Mouse (Mus musculus) midbrain, embryonic 10.5 days (tissue): ENCODE measurements at regions not wholly inside any gene's neighbourhood (a gene's known extent, or its start where the extent isn't known, plus 50 kb on each side); places are given as distances from the start of the nearest gene placed in this dataset.

ENCODE experiments used
- DNase-seq: peaks from one replicate; pipeline ENCODE4 v3.0.0-alpha.2; 2017; ENCODE audit warnings: low spot score
- H3K27ac ChIP-seq: fragments of 300-500 bp; sonication (generic); replicated peaks from 2 replicates; pipeline ENCODE4 v1.5.1; 2016; ENCODE audit warnings: mild to moderate bottlenecking
- H3K27me3 ChIP-seq: fragments of 300-500 bp; sonication (generic); 2 replicates; pipeline ENCODE4 v1.6.1; 2016; ENCODE audit warnings: low read depth, mild to moderate bottlenecking; ENCODE audit not compliant: poor library complexity, severe bottlenecking
- H3K36me3 ChIP-seq: fragments of 300-500 bp; sonication (generic); 2 replicates; pipeline ENCODE4 v1.6.1; 2016; ENCODE audit warnings: mild to moderate bottlenecking, moderate library complexity
- H3K4me1 ChIP-seq: fragments of 300-500 bp; sonication (generic); 2 replicates; pipeline ENCODE4 v1.6.1; 2016
- H3K4me3 ChIP-seq: fragments of 300-500 bp; sonication (generic); 2 replicates; pipeline ENCODE4 v1.5.1; 2016; ENCODE audit warnings: mild to moderate bottlenecking, moderate library complexity
- H3K9me3 ChIP-seq: fragments of 300-500 bp; sonication (generic); replicated peaks from 2 replicates; pipeline ENCODE4 v1.6.1; 2016; ENCODE audit warnings: mild to moderate bottlenecking
- WGBS: fragments of 180-500 bp; shearing (Covaris S2); methylation state at CpG from one replicate; pipeline ENCODE4 v1.1.7; 2016; 5-methylcytosine and 5-hydroxymethylcytosine counted together

DNA sequence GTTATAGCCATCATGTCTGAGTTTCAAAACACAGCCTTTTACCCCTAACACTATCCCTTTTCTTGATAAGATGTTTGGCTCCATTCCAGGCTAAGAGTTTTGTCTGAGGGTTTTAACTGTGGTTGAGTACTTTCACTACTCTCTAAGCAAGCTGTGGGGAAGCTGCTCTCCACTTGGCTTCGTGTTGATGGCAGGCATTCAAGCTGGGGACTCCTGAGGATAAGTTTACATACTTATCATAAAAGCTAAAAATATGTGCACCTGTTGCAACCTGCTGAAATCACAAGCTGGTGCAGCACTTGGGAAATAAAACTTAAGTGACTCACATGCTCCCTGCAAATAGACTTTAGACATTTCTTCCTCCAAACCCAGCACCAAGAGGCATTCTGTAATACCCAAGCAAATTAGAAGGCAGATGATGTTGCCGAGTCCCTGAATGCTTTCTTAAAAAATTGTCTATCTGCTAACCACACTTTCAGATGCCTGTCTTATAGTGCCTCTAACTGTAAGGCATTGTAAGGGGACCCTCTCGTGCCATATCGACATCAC, 169.3 kb downstream of the Lnpk start:
- no peaks in the 10 kb centered on the region for H3K27me3 ChIP-seq
- H3K27ac ChIP-seq: no peak overlapping the region
- 86% methylated on average over 4 of the region's 4 CpGs for WGBS
- H3K36me3 ChIP-seq: no peaks in the 10 kb centered on the region
- no peak overlapping the region for H3K4me3 ChIP-seq
- H3K4me1 ChIP-seq: peaks cover 9% of the 10 kb centered on the region; the same call in 1 of the 2 replicates
- no peaks in the 10 kb centered on the region for H3K9me3 ChIP-seq
- DNase-seq: no peak

DNA sequence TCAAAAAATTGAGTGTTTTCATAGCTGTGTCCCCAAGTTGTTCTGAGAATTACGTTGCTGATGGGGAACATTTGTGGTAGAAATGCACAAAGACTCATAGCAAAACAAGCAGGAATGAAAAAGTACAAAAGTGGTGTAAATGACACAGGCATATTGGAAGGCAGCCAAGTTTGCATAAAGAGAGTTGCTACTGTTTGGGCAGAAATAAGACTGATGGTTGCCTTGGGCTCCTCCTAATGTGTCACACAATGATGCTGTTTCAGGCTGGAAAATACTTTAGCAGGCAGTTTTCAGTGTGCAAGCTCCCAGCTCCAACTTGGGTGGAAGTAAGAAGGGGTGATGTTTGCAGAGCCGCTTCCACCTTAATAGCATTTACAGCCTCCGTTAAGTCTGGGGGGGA, 174.7 kb downstream of the Lnpk start:
- no peak overlapping the region for H3K4me3 ChIP-seq
- H3K27ac ChIP-seq: no peak overlapping the region
- no peaks in the 10 kb centered on the region for H3K36me3 ChIP-seq
- H3K4me1 ChIP-seq: peaks cover 9% of the 10 kb centered on the region; the same call in 1 of the 2 replicates
- H3K9me3 ChIP-seq: no peaks in the 10 kb centered on the region
- no peaks in the 10 kb centered on the region for H3K27me3 ChIP-seq
- 80% methylated on average over 3 of the region's 3 CpGs for WGBS
- no peak for DNase-seq

DNA sequence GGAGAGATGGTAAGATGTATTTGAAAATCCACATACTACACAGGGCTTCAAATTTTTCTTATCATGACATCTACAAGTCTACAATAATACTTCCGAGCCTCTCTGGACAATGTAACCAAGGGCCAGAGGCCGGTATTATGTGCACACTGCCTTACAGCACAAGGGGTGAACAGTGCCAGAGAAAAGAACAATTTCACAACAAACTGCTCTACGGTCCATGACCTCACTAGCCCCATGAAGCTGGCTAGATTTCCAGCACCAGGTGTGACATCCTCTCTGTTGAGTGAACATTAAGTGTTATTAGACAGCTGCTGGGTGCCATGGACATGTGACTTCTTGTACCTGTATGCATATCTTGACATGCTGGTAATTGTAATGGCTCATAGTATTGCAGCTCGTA, 188.2 kb downstream of the Lnpk start:
- H3K4me1 ChIP-seq: no peaks in the 10 kb centered on the region
- H3K27me3 ChIP-seq: no peaks in the 10 kb centered on the region
- H3K9me3 ChIP-seq: no peaks in the 10 kb centered on the region
- 92% methylated on average over 4 of the region's 4 CpGs for WGBS
- no peak overlapping the region for H3K4me3 ChIP-seq
- no peak overlapping the region for H3K27ac ChIP-seq
- no peak for DNase-seq
- no peaks in the 10 kb centered on the region for H3K36me3 ChIP-seq

DNA sequence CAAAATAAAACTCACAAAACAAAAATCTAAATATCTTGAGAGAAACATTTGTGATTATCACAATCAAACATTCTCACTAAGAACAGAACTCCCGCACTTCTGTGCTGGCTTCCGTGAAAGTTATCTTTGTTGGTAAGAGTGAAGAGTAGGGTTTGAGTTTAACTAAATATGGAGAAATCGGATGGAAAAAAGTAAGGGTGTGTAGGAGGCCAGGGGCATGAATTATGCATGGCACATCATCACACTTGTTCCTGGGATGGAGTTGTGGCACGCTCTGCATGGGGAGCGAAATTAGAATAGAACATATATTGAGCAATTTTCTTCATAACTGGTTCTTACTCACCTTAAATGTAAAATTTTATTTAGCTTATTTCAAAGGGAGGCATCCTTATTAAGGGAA, 191.2 kb downstream of the Lnpk start:
- Histone ChIP-seq H3K27me3 (no peaks in the 10 kb centered on the region), H3K36me3 (no peaks in the 10 kb centered on the region)
- 91% methylated on average over 5 of the region's 5 CpGs for WGBS

DNA sequence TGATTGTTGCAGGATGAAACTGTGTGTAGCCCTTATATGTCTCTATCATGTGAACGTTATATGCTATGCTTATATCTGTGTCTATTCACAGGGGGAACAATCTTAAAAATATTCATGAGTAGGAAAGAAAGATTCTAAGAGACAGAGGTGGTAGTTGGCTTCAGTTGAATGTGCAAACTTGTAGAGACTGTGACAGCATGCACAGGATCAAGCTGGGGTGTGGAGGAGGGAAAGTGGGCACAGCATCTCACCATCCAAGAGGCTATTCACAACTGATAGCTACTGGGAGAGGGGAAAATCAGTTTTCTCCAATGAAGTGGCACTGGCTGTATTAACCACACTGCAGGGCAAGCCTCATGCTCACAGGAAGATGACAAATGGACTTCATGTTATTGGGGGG, 194.3 kb downstream of the Lnpk start:
- Histone ChIP-seq H3K4me3 (no peak overlapping the region), H3K36me3 (no peaks in the 10 kb centered on the region), H3K9me3 (no peaks in the 10 kb centered on the region), H3K4me1 (no peaks in the 10 kb centered on the region), H3K27me3 (no peaks in the 10 kb centered on the region), H3K27ac (no peak overlapping the region)
- no peak for DNase-seq
- 90% methylated on average over 1 of the region's 1 CpGs for WGBS

More for the DNA sequence above, 191.2 kb downstream of the Lnpk start:
- no peaks in the 10 kb centered on the region for H3K4me1 ChIP-seq
- no peak for DNase-seq
- H3K9me3 ChIP-seq: no peaks in the 10 kb centered on the region
- no peak overlapping the region for H3K4me3 ChIP-seq
- H3K27ac ChIP-seq: no peak overlapping the region

DNA sequence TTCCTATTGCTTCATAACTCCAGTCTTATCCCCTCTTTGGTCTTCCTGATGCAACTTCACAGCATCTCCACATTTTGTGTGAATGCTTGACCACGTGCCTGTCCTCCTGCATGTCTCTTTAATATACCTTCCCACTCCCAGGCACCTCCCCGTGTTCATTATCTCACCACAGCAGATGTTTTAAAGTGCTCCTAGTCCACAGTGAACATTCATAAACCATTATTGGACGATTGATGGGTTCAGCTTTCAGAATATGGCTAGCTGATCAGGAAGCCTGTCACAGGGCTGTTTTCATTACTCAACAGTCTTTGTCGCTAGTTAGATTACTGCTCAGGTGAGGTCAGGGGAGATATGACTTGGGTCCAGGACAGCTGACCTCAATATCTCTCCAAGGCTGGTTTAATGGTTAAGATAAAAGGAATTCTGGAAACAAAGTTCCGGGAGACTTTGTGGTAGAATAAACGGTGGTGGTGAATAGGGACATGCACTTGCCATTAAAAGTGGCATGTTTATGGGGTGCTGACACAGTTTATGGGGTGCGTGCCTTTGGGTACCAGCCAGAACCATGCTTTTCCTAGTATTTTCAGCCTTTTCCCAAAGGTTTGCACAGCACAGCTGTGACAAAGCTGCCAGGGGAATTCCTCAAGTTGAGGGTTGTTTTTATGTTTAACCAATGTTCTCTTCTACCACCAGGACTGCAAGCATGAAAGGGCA, 198.5 kb downstream of the Lnpk start:
- Histone ChIP-seq H3K9me3 (0 out of 2 replicates have a peak, but pooled peaks cover 3% of the 10 kb centered on the region), H3K27me3 (no peaks in the 10 kb centered on the region), H3K4me3 (no peak overlapping the region), H3K27ac (no peak overlapping the region), H3K4me1 (no peaks in the 10 kb centered on the region), H3K36me3 (no peaks in the 10 kb centered on the region)
- no peak for DNase-seq
- 86% methylated on average over 7 of the region's 7 CpGs for WGBS

DNA sequence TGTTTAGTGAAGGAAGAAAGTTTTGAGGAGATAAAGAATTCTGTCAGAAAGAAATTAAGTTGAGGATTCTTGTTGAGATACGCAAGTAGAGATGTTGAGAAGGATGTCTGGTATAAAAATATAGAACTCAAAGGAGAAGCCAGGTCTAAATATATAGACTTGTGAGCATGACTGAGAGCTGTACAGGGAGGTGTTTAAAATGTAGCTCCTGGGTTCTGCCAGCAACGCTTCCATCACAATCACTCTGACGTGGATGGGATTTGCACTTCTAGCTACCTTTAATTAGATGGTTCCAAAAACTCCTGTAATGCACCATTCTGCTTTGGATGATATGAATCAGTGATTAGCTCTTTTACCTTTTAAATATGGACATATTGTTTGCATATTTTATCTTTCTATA, 200.5 kb downstream of the Lnpk start:
- Histone ChIP-seq H3K4me3 (no peak overlapping the region), H3K9me3 (0 out of 2 replicates have a peak, but pooled peaks cover 3% of the 10 kb centered on the region), H3K27ac (no peak overlapping the region), H3K4me1 (no peaks in the 10 kb centered on the region), H3K27me3 (no peaks in the 10 kb centered on the region), H3K36me3 (no peaks in the 10 kb centered on the region)
- DNase-seq: no peak
- 93% methylated on average over 3 of the region's 3 CpGs for WGBS

DNA sequence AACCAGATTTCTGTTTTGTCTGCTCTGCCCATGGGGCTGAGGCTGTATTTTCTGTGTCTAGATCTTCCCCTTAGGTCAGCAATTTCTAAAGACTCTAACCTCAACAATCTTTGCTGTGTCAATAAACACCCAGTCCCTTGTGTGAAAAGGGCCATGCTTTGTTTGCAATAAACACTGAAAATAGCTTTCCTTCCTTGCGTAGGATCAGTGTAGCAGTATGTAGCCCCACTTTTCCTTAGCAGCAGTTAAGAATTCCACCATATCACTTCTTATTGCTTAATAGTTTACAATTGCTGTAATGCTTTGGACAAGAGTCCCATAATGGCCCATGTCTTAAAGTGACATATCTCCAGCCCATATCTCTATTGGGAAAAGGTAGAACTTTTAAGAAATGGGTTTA, 205.3 kb downstream of the Lnpk start:
- no peak overlapping the region for H3K27ac ChIP-seq
- no peaks in the 10 kb centered on the region for H3K27me3 ChIP-seq
- WGBS: 93% methylated on average over 1 of the region's 1 CpGs
- no peaks in the 10 kb centered on the region for H3K36me3 ChIP-seq
- no peaks in the 10 kb centered on the region for H3K4me1 ChIP-seq
- H3K4me3 ChIP-seq: no peak overlapping the region
- H3K9me3 ChIP-seq: no peaks in the 10 kb centered on the region
- no peak for DNase-seq

DNA sequence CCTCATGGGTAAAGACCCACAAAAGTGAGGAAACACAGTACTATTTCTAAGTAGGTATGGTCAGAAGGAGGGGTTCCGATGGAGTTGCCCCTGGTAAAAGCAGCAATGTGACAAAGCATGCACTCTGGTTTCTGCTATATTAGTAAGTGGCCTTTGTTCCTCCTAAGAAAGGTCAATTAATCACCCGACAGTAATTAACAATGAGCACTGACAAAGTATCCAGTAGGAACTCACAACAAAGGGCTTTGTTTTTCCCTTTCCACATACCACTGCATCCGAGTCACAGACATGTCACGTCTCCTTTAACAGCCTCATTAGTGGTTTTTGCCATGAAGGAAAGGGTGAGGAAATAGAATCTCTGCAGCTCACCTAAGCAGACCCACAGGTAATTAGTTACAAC, 206.2 kb downstream of the Lnpk start:
- H3K27me3 ChIP-seq: no peaks in the 10 kb centered on the region
- 86% methylated on average over 4 of the region's 4 CpGs for WGBS
- H3K4me1 ChIP-seq: no peaks in the 10 kb centered on the region
- no peak overlapping the region for H3K27ac ChIP-seq
- H3K36me3 ChIP-seq: no peaks in the 10 kb centered on the region
- H3K4me3 ChIP-seq: no peak overlapping the region
- no peak for DNase-seq
- H3K9me3 ChIP-seq: no peaks in the 10 kb centered on the region

DNA sequence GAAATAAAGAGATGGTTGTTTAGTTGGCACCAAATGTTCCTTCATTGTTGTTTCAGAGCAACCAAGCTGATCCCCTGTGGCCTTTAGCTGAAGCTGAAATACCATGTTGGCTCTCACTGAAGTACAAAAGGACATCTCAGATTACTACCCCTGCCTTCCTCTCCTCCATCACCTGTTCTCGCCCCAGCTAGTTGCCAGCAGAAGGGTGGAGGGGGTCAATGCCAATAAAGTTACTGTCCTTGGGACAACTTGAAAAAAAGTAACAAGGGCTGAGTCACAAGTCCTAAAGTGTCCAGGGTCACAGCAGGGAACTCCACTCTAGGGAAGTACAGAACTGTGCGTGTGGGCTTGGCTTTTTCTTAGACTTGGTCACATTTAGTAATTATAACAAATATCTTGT, 216.0 kb downstream of the Lnpk start:
- Histone ChIP-seq H3K27me3 (no peaks in the 10 kb centered on the region), H3K4me3 (no peak overlapping the region), H3K4me1 (no peaks in the 10 kb centered on the region), H3K27ac (no peak overlapping the region), H3K9me3 (no peaks in the 10 kb centered on the region), H3K36me3 (no peaks in the 10 kb centered on the region)
- no peak for DNase-seq
- WGBS: 79% methylated on average over 2 of the region's 2 CpGs

DNA sequence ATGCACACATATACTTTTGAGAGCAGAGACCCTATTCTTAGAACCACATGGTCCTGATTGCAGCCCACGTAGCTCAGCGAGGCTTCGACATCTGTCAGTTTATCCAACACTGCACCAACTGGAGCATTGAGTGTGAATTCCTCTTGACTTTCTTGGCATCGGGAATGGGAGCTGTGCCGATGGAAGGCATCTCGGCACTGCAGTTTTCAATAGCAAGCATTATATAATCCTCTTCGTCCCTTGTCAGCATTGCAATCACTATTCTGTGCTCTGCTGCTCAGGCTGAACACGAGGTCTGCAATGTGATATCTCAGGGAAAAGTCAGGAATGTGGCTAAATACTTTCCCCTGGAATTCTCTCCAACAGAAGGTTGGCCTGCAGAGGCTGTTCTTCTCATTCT, 224.6 kb downstream of the Lnpk start:
- Histone ChIP-seq H3K36me3 (no peaks in the 10 kb centered on the region), H3K9me3 (no peaks in the 10 kb centered on the region), H3K27ac (no peak overlapping the region), H3K4me3 (no peak overlapping the region), H3K4me1 (no peaks in the 10 kb centered on the region), H3K27me3 (no peaks in the 10 kb centered on the region)
- WGBS: 76% methylated on average over 8 of the region's 8 CpGs
- DNase-seq: no peak

DNA sequence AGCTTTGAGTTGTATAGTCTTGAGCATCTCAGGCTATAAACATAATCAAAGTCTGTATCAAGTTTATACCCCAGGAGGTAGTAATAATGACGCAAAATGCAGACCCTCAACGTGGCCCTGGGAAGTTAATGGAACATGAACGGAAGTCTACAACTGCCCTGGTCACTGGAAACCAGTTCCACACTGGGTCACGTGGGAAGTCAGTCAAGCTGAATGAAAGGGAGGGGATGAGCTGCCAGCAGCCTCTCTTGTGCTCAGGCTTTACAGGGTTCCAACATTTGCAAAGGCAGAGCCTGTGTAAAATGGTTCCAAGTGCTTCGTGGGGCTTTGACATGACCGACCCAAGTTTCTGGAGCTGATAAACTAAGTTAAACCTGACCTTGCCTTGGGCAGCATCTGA, 229.4 kb downstream of the Lnpk start:
- 85% methylated on average over 6 of the region's 6 CpGs for WGBS
- Histone ChIP-seq H3K27ac (no peak overlapping the region), H3K36me3 (no peaks in the 10 kb centered on the region), H3K4me1 (no peaks in the 10 kb centered on the region), H3K9me3 (no peaks in the 10 kb centered on the region), H3K27me3 (no peaks in the 10 kb centered on the region), H3K4me3 (no peak overlapping the region)
- no peak for DNase-seq

DNA sequence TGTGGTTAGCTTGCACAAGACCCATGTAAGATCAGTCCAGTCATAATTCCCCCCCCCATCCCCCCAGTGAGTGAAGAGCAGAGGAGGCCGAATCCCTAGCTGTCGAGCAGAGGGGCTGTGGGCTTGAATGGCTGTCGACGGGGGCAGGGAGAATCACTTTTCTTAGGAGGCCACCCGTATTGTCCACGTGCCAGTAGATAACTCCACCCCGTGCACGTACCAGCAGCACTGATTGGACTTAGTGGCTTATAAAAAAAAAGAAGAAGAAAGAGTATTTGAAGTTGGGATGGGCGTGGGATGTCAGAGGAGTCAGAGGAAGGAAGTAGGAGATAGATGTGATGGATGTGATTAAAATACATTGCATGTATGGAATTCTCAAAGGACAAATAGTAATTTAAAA, 272.9 kb downstream of the Lnpk start:
- no peak for DNase-seq
- Histone ChIP-seq H3K36me3 (no peaks in the 10 kb centered on the region), H3K27ac (no peak overlapping the region), H3K9me3 (no peaks in the 10 kb centered on the region), H3K4me3 (no peak overlapping the region), H3K27me3 (peaks cover 9% of the 10 kb centered on the region; the same call in 1 of the 2 replicates), H3K4me1 (no peaks in the 10 kb centered on the region)
- WGBS: 91% methylated on average over 9 of the region's 9 CpGs
